Mouse (Mus musculus) megakaryocyte-erythroid progenitor cell, adult 5-6 weeks (primary cell): ENCODE data around the gene Magt1. TPM values are rescaled to one million over a fixed set of nuclear protein-coding genes. Genes with fewer than 3 reads are reported as not detected.
"Not testable (repeated sequence)": the region's sequence is repeated elsewhere in the genome, so short reads cannot be mapped to it uniquely, and the experiment has no call there.

Experiments
- ATAC-seq: replicated peaks from 2 replicates; pipeline ENCODE4 v1.8.0; 2016; ENCODE audit warnings: mild to moderate bottlenecking, inconsistent platforms; ENCODE audit not compliant: severe bottlenecking, poor library complexity, low FRiP score, low TSS enrichment
- total RNA-seq, 2 experiments: library from RNA; stranded (forward) in 1 of 2; stranded (reverse) in 1 of 2; fragments of 200-1000, 215-1000 nt in 1 of 2; fragments of >200 nt in 1 of 2; fragmentation: Nextera tagmentation in 1 of 2; gene quantifications; 2 replicates each; pipeline ENCODE4 v1.2.3; 2014 to 2017

Magt1 gene
- total RNA-seq (2014; fragmentation: Nextera tagmentation) (31.2 and 35.0 TPM in 2 replicates), total RNA-seq (2017) (56.0 and 58.2 TPM in 2 replicates)

- peak; percentile 94 for ATAC-seq
Observed at GRCm38 (mm10) chrX:106011465-106012159, at the start of gene Magt1. TSS of gene Magt1 (minus strand) at chrX:106011906.

- no peak for ATAC-seq
Observed at GRCm38 (mm10) chrX:106048191-106048590, 36.5 kb upstream of the Magt1 start.

- ATAC-seq, result peak; percentile 75
Observed at GRCm38 (mm10) chrX:106045928-106046327, 34.2 kb upstream of the Magt1 start.

GRCm38 (mm10) chrX:106045455-106045854 lies 33.7 kb upstream of the Magt1 start:
- no peak for ATAC-seq

- peak; percentile 82 for ATAC-seq
Observed at GRCm38 (mm10) chrX:106043863-106044617, 32.3 kb upstream of the Magt1 start.

- no peak for ATAC-seq
Observed at GRCm38 (mm10) chrX:106037185-106037752, 25.6 kb upstream of the Magt1 start.

- ATAC-seq, result peak; percentile 52; the same call in 1 of the 2 replicates
Observed at GRCm38 (mm10) chrX:106035727-106036126, 24.0 kb upstream of the Magt1 start.

GRCm38 (mm10) chrX:106031124-106031523 lies 19.4 kb upstream of the Magt1 start:
- no peak for ATAC-seq

- no peak for ATAC-seq
Observed at GRCm38 (mm10) chrX:106030176-106030575, 18.5 kb upstream of the Magt1 start.

GRCm38 (mm10) chrX:106027343-106027674 lies 15.6 kb upstream of the Magt1 start:
- ATAC-seq, result peak; percentile 43

- peak; percentile 100 for ATAC-seq
Observed at GRCm38 (mm10) chrX:106026418-106027342, 15.0 kb upstream of the Magt1 start, which contains the start of gene Atp7a. TSS of gene Atp7a (plus strand) at chrX:106027276.

GRCm38 (mm10) chrX:106017516-106017915 lies 5.8 kb upstream of the Magt1 start:
- no peak for ATAC-seq

GRCm38 (mm10) chrX:106017102-106017501 lies 5.4 kb upstream of the Magt1 start:
- ATAC-seq, result no peak

GRCm38 (mm10) chrX:106015571-106016322 lies 4.0 kb upstream of the Magt1 start, which contains the start of gene Cox7b:
TSS of gene Cox7b (plus strand) at chrX:106015700.
- ATAC-seq, result peak; percentile 66

- ATAC-seq, result not testable (repeated sequence)
Observed at GRCm38 (mm10) chrX:106014741-106015377, 3.2 kb upstream of the Magt1 start.

GRCm38 (mm10) chrX:106013217-106013616 lies 1.5 kb upstream of the Magt1 start:
- ATAC-seq, result no peak

GRCm38 (mm10) chrX:106012559-106012958 lies 853 bp upstream of the Magt1 start:
- ATAC-seq, result no peak

- no peak for ATAC-seq
Observed at GRCm38 (mm10) chrX:106010762-106011161, 944 bp downstream of the Magt1 start.
